Mouse (Mus musculus) G1E (cell line): ENCODE results near the gene Mstn. TPM values are rescaled to one million over a fixed set of nuclear protein-coding genes. Genes with fewer than 3 reads are reported as not detected.

Experiments
- ATAC-seq: 2 replicates; pipeline ENCODE4 v1.8.0; 2016; ENCODE audit warnings: mild to moderate bottlenecking; ENCODE audit not compliant: insufficient number of reproducible peaks, poor library complexity, low FRiP score, severe bottlenecking; ENCODE audit errors: extremely low read depth
- DNase-seq: peaks from one replicate; pipeline ENCODE4 v3.0.0; 2012; ENCODE audit warnings: low spot score
- H3K27me3 ChIP-seq: 2 replicates; pipeline ENCODE4 v1.6.1; 2012; ENCODE audit warnings: mild to moderate bottlenecking, low read length, inconsistent platforms; ENCODE audit not compliant: insufficient read depth
- H3K36me3 ChIP-seq: replicated peaks from 2 replicates; pipeline ENCODE3; 2012; ENCODE audit warnings: mild to moderate bottlenecking, inconsistent platforms
- H3K4me1 ChIP-seq: 2 replicates; pipeline ENCODE4 v1.6.1; 2012; ENCODE audit warnings: low read depth, low read length, inconsistent platforms, mixed read lengths; ENCODE audit not compliant: insufficient read depth
- H3K4me3 ChIP-seq: 2 replicates; pipeline ENCODE4 v1.5.1; 2012; ENCODE audit warnings: low read depth, mild to moderate bottlenecking, inconsistent platforms, low read length, moderate library complexity, mixed read lengths
- H3K9me3 ChIP-seq: replicated peaks from 2 replicates; pipeline ENCODE4 v1.6.1; 2012; ENCODE audit warnings: inconsistent platforms
- CTCF ChIP-seq: IDR thresholded peaks from 2 replicates; pipeline ENCODE4 v1.5.1; 2012; ENCODE audit warnings: low read depth, low read length, inconsistent platforms, mixed read lengths
- GATA1 ChIP-seq: IDR thresholded peaks from 2 replicates; pipeline ENCODE4 v1.6.1; 2012; ENCODE audit warnings: borderline replicate concordance, low read length, inconsistent platforms, mixed read lengths
- GATA2 ChIP-seq: IDR thresholded peaks from 2 replicates; pipeline ENCODE4 v1.6.1; 2012; ENCODE audit warnings: low read depth, low read length, inconsistent platforms, borderline replicate concordance
- POLR2AphosphoS5 ChIP-seq: IDR thresholded peaks from 2 replicates; pipeline ENCODE4 v1.6.1; 2012; ENCODE audit warnings: low read depth, low read length, inconsistent platforms; ENCODE audit not compliant: insufficient replicate concordance
- TAL1 ChIP-seq: conservative IDR thresholded peaks from 2 replicates; pipeline ENCODE4 v1.6.1; 2012; ENCODE audit warnings: low read depth, low read length, inconsistent platforms, mixed read lengths
- polyA plus RNA-seq: library from polyadenylated mRNA; stranded (reverse); fragments of >175 nt; gene quantifications from 2 replicates; pipeline ENCODE4 v1.2.3, GENCODE M21; 2012
- total RNA-seq, 2 experiments: library from RNA; stranded (forward) in 1 of 2; stranded (reverse) in 1 of 2; fragments of 200-1000 nt in 1 of 2; fragments of >200 nt in 1 of 2; fragmentation: Nextera tagmentation in 1 of 2; gene quantifications; 2 replicates each; pipeline ENCODE4 v1.2.3; 2014 to 2017

The Mstn gene
- total and polyA plus RNA-seq, 3 experiments, result 0.05 TPM; not detected in 2

DNA sequence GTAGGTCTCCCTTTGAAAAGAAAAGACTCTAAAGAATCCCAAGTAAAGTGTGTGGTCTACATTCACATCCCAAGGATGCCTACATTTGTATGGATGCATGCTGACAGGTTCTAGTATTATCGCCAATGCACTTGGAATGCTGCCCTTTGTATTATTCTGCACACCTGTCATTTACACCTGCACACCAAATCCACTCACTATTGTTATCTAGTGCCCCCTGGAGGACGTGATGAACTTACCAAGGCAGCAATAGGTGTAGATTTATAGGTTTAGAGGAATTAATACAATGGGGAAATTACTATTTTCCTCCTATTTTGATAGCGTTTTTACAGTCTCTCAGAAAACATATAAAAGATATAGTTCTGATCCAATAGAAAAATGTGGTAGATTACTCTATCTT lies 31.7 kb downstream of the Mstn start:
- Histone ChIP-seq H3K9me3 (no peaks in the 10 kb centered on the region), H3K4me1 (no peaks in the 10 kb centered on the region)
- no peak for DNase-seq

DNA sequence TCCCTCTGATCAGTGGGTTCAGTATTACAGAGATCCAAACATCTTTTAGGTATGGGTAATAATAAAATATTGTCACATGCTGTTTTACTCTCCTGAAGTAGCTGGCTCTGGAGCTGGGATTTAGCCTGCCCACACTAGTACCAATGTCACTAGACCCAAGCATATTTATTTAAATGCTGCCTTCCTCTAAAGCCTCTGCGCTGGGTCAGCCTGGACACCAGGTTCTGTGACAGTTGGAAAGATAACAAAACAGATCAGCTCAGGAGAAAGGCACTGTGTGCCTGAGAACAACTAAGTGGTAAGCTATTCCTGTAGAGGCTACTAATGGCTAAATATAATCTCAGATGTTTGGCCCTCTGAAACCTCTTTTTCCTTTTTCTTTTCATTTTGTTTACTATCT lies 49.1 kb downstream of the Mstn start:
- DNase-seq (no peak), ATAC-seq (no peak)
- TF ChIP-seq GATA2 (no peak), CTCF (no peak), TAL1 (no peak), GATA1 (no peak), POLR2AphosphoS5 (no peak)

More for the DNA sequence above, 31.7 kb downstream of the Mstn start:
- H3K27me3 ChIP-seq, result no peaks in the 10 kb centered on the region
- H3K36me3 ChIP-seq, result no peaks in the 10 kb centered on the region
- no peak for ATAC-seq
- H3K4me3 ChIP-seq, result no peak overlapping the region
- no peak for TF ChIP-seq GATA1
- no peak for TF ChIP-seq TAL1
- TF ChIP-seq POLR2AphosphoS5, result no peak
- no peak for TF ChIP-seq CTCF
- no peak for TF ChIP-seq GATA2

More for the DNA sequence above, 49.1 kb downstream of the Mstn start:
- H3K36me3 ChIP-seq, result no peaks in the 10 kb centered on the region
- peaks cover 3% of the 10 kb centered on the region for H3K27me3 ChIP-seq
- no peaks in the 10 kb centered on the region for H3K4me1 ChIP-seq
- no peaks in the 10 kb centered on the region for H3K9me3 ChIP-seq
- H3K4me3 ChIP-seq, result no peak overlapping the region

Other genes starting within 250 kb of the Mstn start
- gene Inpp1, start 244.0 kb upstream of the Mstn start, total RNA-seq (2014; fragmentation: Nextera tagmentation), result not detected in 2 replicates
- 0.46 and 0.55 TPM in 2 replicates for gene Inpp1, start 244.0 kb upstream of the Mstn start, total RNA-seq (2017)
- not detected in 2 replicates for gene Inpp1, start 244.0 kb upstream of the Mstn start, polyA plus RNA-seq
- gene Hibch, start 216.7 kb upstream of the Mstn start, total RNA-seq (2014; fragmentation: Nextera tagmentation), result 61.8 and 71.6 TPM in 2 replicates
- 70.7 and 88.6 TPM in 2 replicates for gene Hibch, start 216.7 kb upstream of the Mstn start, total RNA-seq (2017)
- 1.3 and 1.8 TPM in 2 replicates for gene Hibch, start 216.7 kb upstream of the Mstn start, polyA plus RNA-seq
- 2.3 and 2.9 TPM in 2 replicates for gene 1700019D03Rik, start 41.5 kb upstream of the Mstn start, total RNA-seq (2014; fragmentation: Nextera tagmentation)
- 3.4 and 5.3 TPM in 2 replicates for gene 1700019D03Rik, start 41.5 kb upstream of the Mstn start, total RNA-seq (2017)
- gene 1700019D03Rik, start 41.5 kb upstream of the Mstn start, polyA plus RNA-seq, result not detected in 2 replicates
- gene 1700019A02Rik, start 126.0 kb downstream of the Mstn start, total RNA-seq (2014; fragmentation: Nextera tagmentation), result not detected in 2 replicates
- not detected in 2 replicates for gene 1700019A02Rik, start 126.0 kb downstream of the Mstn start, total RNA-seq (2017)
- gene 1700019A02Rik, start 126.0 kb downstream of the Mstn start, polyA plus RNA-seq, result not detected in 2 replicates
- 49.3 and 51.5 TPM in 2 replicates for gene Pms1, start 235.4 kb downstream of the Mstn start, total RNA-seq (2014; fragmentation: Nextera tagmentation)
- 41.0 and 44.5 TPM in 2 replicates for gene Pms1, start 235.4 kb downstream of the Mstn start, total RNA-seq (2017)
- 2.1 and 2.9 TPM in 2 replicates for gene Pms1, start 235.4 kb downstream of the Mstn start, polyA plus RNA-seq
- 61.4 and 61.7 TPM in 2 replicates for gene Ormdl1, start 235.5 kb downstream of the Mstn start, total RNA-seq (2014; fragmentation: Nextera tagmentation)
- 98.6 and 102 TPM in 2 replicates for gene Ormdl1, start 235.5 kb downstream of the Mstn start, total RNA-seq (2017)
- 1.4 and 2.0 TPM in 2 replicates for gene Ormdl1, start 235.5 kb downstream of the Mstn start, polyA plus RNA-seq
- 7.2 TPM in 1 of 2 replicates, not detected in the other for gene Gm28778, start 235.5 kb downstream of the Mstn start, total RNA-seq (2014; fragmentation: Nextera tagmentation)
- 3.4 TPM in 1 of 2 replicates, not detected in the other for gene Gm28778, start 235.5 kb downstream of the Mstn start, total RNA-seq (2017)
- not detected in 2 replicates for gene Gm28778, start 235.5 kb downstream of the Mstn start, polyA plus RNA-seq